Mouse (Mus musculus) ES-E14 (cell line): ENCODE measurements around the gene Kat6b. TPM values are rescaled to one million over a fixed set of nuclear protein-coding genes. Genes with fewer than 3 reads are reported as not detected.

Source experiments
- DNase-seq: peaks from one replicate; pipeline ENCODE4 v3.0.0-alpha.2; 2013; ENCODE audit warnings: low read depth, low spot score
- H3K27ac ChIP-seq: 2 replicates; pipeline ENCODE4 v1.5.1; 2012; ENCODE audit warnings: low read depth, mild to moderate bottlenecking, low read length, moderate library complexity, mixed read lengths; ENCODE audit not compliant: poor library complexity, insufficient read depth, severe bottlenecking
- H3K36me3 ChIP-seq: 2 replicates; pipeline ENCODE4 v1.6.1; 2012; ENCODE audit warnings: mild to moderate bottlenecking, low read length, moderate library complexity, mixed read lengths; ENCODE audit not compliant: control insufficient read depth, poor library complexity, insufficient read depth, severe bottlenecking
- H3K4me1 ChIP-seq, 2 experiments: fragments of 150-350 bp in 1 of 2; sonication (generic) in 1 of 2; 2 replicates each; pipeline ENCODE4 v1.6.1; 2012; ENCODE audit warnings: low read length in 2 of 2, mild to moderate bottlenecking in 1 of 2, mixed read lengths in 1 of 2; ENCODE audit not compliant: control insufficient read depth in 2 of 2, insufficient read depth in 2 of 2, poor library complexity in 1 of 2
- H3K4me3 ChIP-seq, 2 experiments: fragments of 150-350 bp in 1 of 2; sonication (generic) in 1 of 2; 2 replicates each; pipeline ENCODE4 v1.5.1; 2012; ENCODE audit warnings: low read length in 2 of 2, low read depth in 1 of 2, mild to moderate bottlenecking in 1 of 2, mixed read lengths in 1 of 2; ENCODE audit not compliant: insufficient read depth in 1 of 2, poor library complexity in 1 of 2, severe bottlenecking in 1 of 2
- H3K9ac ChIP-seq: 2 replicates; pipeline ENCODE4 v1.6.1; 2012; ENCODE audit warnings: low read depth, mild to moderate bottlenecking, low read length, mixed read lengths; ENCODE audit not compliant: poor library complexity, insufficient read depth, severe bottlenecking
- H3K9me3 ChIP-seq: fragments of 150-350 bp; sonication (generic); 2 replicates; pipeline ENCODE4 v1.6.1; 2012; ENCODE audit warnings: low read depth, mild to moderate bottlenecking, low read length; ENCODE audit not compliant: control insufficient read depth, insufficient read depth
- CHD2 ChIP-seq: IDR thresholded peaks from 2 replicates; pipeline ENCODE4 v1.6.1; 2014; ENCODE audit warnings: mild to moderate bottlenecking, low read depth, low read length, inconsistent platforms
- HCFC1 ChIP-seq: IDR thresholded peaks from 2 replicates; pipeline ENCODE4 v1.6.1; 2012; ENCODE audit warnings: low read length, inconsistent platforms, borderline replicate concordance; ENCODE audit not compliant: insufficient read depth
- MAFK ChIP-seq: IDR thresholded peaks from 2 replicates; pipeline ENCODE4 v1.6.1; 2014; ENCODE audit warnings: mild to moderate bottlenecking, low read depth, low read length, inconsistent platforms; ENCODE audit not compliant: insufficient read depth
- ZC3H11A ChIP-seq: IDR thresholded peaks from 2 replicates; pipeline ENCODE4 v1.6.1; 2012; ENCODE audit warnings: low read depth, mild to moderate bottlenecking, inconsistent platforms, low read length, borderline replicate concordance
- ZNF384 ChIP-seq: IDR thresholded peaks from 2 replicates; pipeline ENCODE4 v1.6.1; 2012; ENCODE audit warnings: low read depth, low read length, inconsistent platforms
- in situ Hi-C, 2 experiments: fragments of 600-800 bp; cut with MboI; formaldehyde crosslinking; loops; one replicate each; pipeline ENCODE4 v1.15.1; 2025; ENCODE audit warnings: low sequenced_read_pairs in 2 of 2, inconsistent platforms in 1 of 2; ENCODE audit not compliant: unreplicated experiment in 2 of 2
- total RNA-seq: library from RNA; depleted of rRNA; stranded (reverse); fragments of 300-350 nt; gene quantifications from 2 replicates; pipeline ENCODE4 v1.2.3, GENCODE M21; 2012

Kat6b gene
- total RNA-seq, 1 experiment = 172 TPM

DNA sequence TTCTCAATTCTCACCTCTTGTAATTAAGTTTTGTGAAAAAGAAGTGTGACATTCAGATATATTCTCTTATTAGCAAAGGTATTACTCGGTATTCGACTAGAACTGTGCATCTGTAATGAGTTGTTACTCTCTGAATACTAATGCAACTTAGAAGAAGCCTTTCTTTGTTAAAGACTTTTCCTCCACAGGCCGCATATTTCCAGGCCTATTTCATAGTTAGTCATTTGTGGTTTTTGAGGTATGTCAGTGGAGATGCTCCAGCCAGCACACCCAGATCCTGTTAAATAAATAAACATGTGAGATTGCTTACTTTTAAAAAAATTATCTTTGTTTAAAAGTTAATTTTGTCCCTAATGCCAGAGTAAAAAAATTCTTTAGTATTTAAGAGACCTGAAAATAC lies 66.7 kb downstream of the Kat6b start:
- in situ Hi-C loops = no loop called here
- H3K36me3 ChIP-seq = no peaks in the 10 kb centered on the region; the same call in 1 of the 2 replicates
- peaks cover 7 to 18% of the 10 kb centered on the region in 2 experiments; a peak in 3 of 4 replicates for H3K4me1 ChIP-seq

DNA sequence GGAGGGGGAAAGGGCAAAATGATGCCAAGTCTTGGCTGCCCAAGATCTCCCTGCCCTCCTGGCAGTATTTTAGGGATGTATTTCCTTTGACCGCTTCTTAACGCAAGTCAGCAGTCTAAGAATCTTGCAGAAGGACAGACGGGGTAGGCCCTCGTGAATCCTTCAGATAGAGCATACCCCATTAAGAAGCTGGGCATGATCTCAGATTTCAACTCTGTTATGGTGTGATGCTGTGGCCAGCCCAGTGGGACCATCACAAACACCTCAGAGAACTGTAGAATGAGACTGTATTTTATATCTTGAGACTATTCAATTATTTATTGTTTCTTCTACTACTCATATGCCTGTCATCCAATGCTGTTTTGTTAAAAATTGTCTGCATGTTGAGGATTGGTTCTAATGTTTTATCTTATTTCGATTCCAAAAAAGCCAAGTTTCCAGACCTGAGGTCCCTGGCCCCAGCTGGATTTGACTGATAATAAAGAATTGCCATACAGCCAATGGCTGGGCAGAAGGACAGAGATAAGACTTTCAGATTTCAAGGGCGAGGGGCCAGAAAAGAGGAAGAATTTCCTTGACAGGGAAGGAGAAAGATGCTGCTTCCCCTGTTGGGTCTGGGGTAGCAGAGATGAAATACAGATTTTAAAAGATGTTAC lies 67.8 kb downstream of the Kat6b start:
- Histone ChIP-seq H3K9ac (no peak overlapping the region), H3K4me1 (peaks cover 13 to 18% of the 10 kb centered on the region in 2 experiments; a peak in 3 of 4 replicates), H3K36me3 (no peaks in the 10 kb centered on the region; the same call in 1 of the 2 replicates), H3K4me3 (no peak overlapping the region), H3K27ac (no peak overlapping the region), H3K9me3 (no peaks in the 10 kb centered on the region)
- DNase-seq = no peak
- in situ Hi-C loops = no loop called here
- no peak for TF ChIP-seq ZC3H11A
- no peak for TF ChIP-seq CHD2
- no peak for TF ChIP-seq MAFK
- TF ChIP-seq HCFC1 = no peak
- no peak for TF ChIP-seq ZNF384

More for the DNA sequence above, 66.7 kb downstream of the Kat6b start:
- DNase-seq = no peak
- TF ChIP-seq MAFK (no peak), ZC3H11A (no peak), CHD2 (no peak), ZNF384 (no peak), HCFC1 (no peak)
- no peak overlapping the region for H3K9ac ChIP-seq
- no peaks in the 10 kb centered on the region for H3K9me3 ChIP-seq
- H3K27ac ChIP-seq = no peak overlapping the region
- H3K4me3 ChIP-seq = no peak overlapping the region

DNA sequence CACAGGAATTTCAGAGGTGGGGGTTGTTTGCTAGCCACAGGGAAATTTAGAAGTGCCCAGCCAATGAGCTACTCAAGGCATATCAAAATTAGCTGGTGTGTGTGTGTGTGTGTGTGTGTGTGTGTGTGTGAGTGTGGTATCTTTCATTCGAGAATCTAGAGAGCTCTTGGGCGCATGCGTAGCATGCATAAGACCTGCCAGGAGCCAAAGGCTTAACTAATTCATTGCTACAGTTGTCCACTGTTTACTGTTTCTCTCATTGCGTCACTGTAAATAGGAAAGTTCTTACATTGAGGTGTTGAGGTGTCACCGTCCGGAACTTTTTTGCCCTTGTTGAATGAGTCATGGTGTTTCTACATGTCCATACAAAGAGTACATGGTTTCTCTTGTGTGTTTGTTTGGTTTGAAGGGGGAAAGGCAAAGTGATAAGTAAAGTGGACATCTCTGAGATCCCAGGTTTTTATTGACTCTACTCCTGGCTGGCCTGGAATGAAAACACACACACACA lies 68.4 kb downstream of the Kat6b start:
- no peak for DNase-seq
- Histone ChIP-seq H3K27ac (no peak overlapping the region), H3K9ac (no peak overlapping the region), H3K9me3 (no peaks in the 10 kb centered on the region), H3K4me3 (no peak overlapping the region), H3K36me3 (no peaks in the 10 kb centered on the region; the same call in 1 of the 2 replicates), H3K4me1 (peaks cover 12 to 16% of the 10 kb centered on the region in 2 experiments; a peak in 3 of 4 replicates)
- TF ChIP-seq ZC3H11A = no peak
- TF ChIP-seq CHD2 = no peak
- no peak for TF ChIP-seq HCFC1
- TF ChIP-seq ZNF384 = no peak
- no peak for TF ChIP-seq MAFK
- in situ Hi-C loops = no loop called here

DNA sequence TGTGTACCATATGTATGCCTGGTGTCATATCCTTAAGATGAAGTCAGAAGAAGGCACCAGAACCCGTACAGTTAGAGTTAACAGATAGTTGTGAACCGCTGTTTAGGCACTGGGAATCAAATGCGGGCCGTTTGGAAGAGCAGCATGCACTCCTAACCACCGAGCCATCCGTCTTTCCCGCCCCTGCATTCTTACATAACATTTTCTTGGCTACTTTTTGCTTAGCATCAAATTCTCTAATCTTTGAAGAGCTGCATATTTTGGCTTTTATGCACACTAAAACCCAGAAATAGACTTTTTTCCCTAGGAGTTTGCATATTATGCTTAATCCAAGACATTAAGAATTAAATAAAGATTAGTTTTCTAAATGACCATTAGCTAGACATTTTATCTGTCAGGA lies 69.3 kb downstream of the Kat6b start:
- Histone ChIP-seq H3K36me3 (no peaks in the 10 kb centered on the region; the same call in 1 of the 2 replicates), H3K9me3 (no peaks in the 10 kb centered on the region), H3K4me3 (no peak overlapping the region), H3K9ac (no peak overlapping the region), H3K27ac (no peak overlapping the region), H3K4me1 (peaks cover 16 to 18% of the 10 kb centered on the region in 2 experiments; a peak in 3 of 4 replicates)
- no peak for DNase-seq
- TF ChIP-seq ZC3H11A (no peak), HCFC1 (no peak), ZNF384 (no peak), MAFK (no peak), CHD2 (no peak)
- in situ Hi-C loops = no loop called here
